Mouse (Mus musculus): ENCODE measurements at regions not wholly inside any gene's neighbourhood (a gene's known extent, or its start where the extent isn't known, plus 50 kb on each side); places are given as distances from the start of the nearest gene placed in this dataset.

- no peak for DNase-seq (ENCODE audit: low spot score in 2 of 2)
These were observed 58.0 kb upstream of the Golim4 start for GRCm38 (mm10) chr3:76014766-76015165.

- peak in 1 of 2 experiments; percentile 35 for DNase-seq (ENCODE audit: low spot score in 2 of 2)
These were observed 51.9 kb upstream of the Golim4 start for GRCm38 (mm10) chr3:76008564-76009183.
